Mouse (Mus musculus) kidney, adult 9 months (tissue): ENCODE data around the gene Gm40193.
"Not testable (repeated sequence)": the region's sequence is repeated elsewhere in the genome, so short reads cannot be mapped to it uniquely, and the experiment has no call there.

Source experiments
- DNase-seq: peaks from one replicate; pipeline ENCODE4 v3.0.0; 2022

Gm40193 gene

GRCm38 (mm10) chr11:70532839-70533238, at the start of gene Gm40193:
TSS of gene Gm40193 (minus strand) at chr11:70532939.
- no peak for DNase-seq

GRCm38 (mm10) chr11:70582196-70582595, 49.5 kb upstream of the Gm40193 start:
- DNase-seq = no peak

- no peak for DNase-seq
Observed at GRCm38 (mm10) chr11:70580921-70581320, 48.2 kb upstream of the Gm40193 start.

GRCm38 (mm10) chr11:70580358-70580720, 47.6 kb upstream of the Gm40193 start:
- no peak for DNase-seq

GRCm38 (mm10) chr11:70579710-70580357, 47.1 kb upstream of the Gm40193 start:
- DNase-seq = no peak

- no peak for DNase-seq
Observed at GRCm38 (mm10) chr11:70578962-70579361, 46.2 kb upstream of the Gm40193 start.

GRCm38 (mm10) chr11:70577201-70577600, 44.5 kb upstream of the Gm40193 start:
- peak; percentile 41 for DNase-seq

- DNase-seq = no peak
Observed at GRCm38 (mm10) chr11:70573872-70574271, 41.1 kb upstream of the Gm40193 start.

GRCm38 (mm10) chr11:70572348-70572902, 39.7 kb upstream of the Gm40193 start:
- DNase-seq = no peak

- DNase-seq = no peak
Observed at GRCm38 (mm10) chr11:70571641-70572040, 38.9 kb upstream of the Gm40193 start.

GRCm38 (mm10) chr11:70570614-70571013, 37.9 kb upstream of the Gm40193 start:
- DNase-seq = not testable (repeated sequence)

- no peak for DNase-seq
Observed at GRCm38 (mm10) chr11:70566586-70566985, 33.8 kb upstream of the Gm40193 start.

- DNase-seq = peak; percentile 78
Observed at GRCm38 (mm10) chr11:70564276-70564873, 31.6 kb upstream of the Gm40193 start.

- peak; percentile 58 for DNase-seq
Observed at GRCm38 (mm10) chr11:70563470-70564275, 30.9 kb upstream of the Gm40193 start.

GRCm38 (mm10) chr11:70562995-70563469, 30.3 kb upstream of the Gm40193 start:
- no peak for DNase-seq

- peak; percentile 95 for DNase-seq
Observed at GRCm38 (mm10) chr11:70562287-70562994, 29.7 kb upstream of the Gm40193 start, which contains the start of gene Mink1. TSS of gene Mink1 (plus strand) at chr11:70562881.

- no peak for DNase-seq
Observed at GRCm38 (mm10) chr11:70561937-70562286, 29.2 kb upstream of the Gm40193 start.

GRCm38 (mm10) chr11:70557545-70557944, 24.8 kb upstream of the Gm40193 start:
- DNase-seq = no peak

- no peak for DNase-seq
Observed at GRCm38 (mm10) chr11:70553940-70554339, 21.2 kb upstream of the Gm40193 start.

- no peak for DNase-seq
Observed at GRCm38 (mm10) chr11:70551526-70551925, 18.8 kb upstream of the Gm40193 start.

GRCm38 (mm10) chr11:70544496-70544895, 11.8 kb upstream of the Gm40193 start:
- no peak for DNase-seq

- DNase-seq = no peak
Observed at GRCm38 (mm10) chr11:70541415-70541814, 8.7 kb upstream of the Gm40193 start.

- no peak for DNase-seq
Observed at GRCm38 (mm10) chr11:70540928-70541327, 8.2 kb upstream of the Gm40193 start.
